ENCODE assay signal across 15 mouse cellular contexts in genomic region chr6:126736996-126737395, GRCm38 (mm10). TPM values are rescaled to one million over a fixed set of nuclear protein-coding genes. Genes with fewer than 3 reads are reported as not detected.
DNase-seq lines count a peak whose midpoint lies in the region; ATAC-seq and TF ChIP-seq lines count a peak whose summit lies in the region.
"Had no signal": no experiment of that assay in that cellular context is flagged by ENCODE, and none has a peak within 500 bp of the region (broad histone marks: within the 10 kb centered on the region; RNA-seq: fewer than 3 reads in every experiment).

No protein-coding gene starts in this region.

- H3K9ac ChIP-seq in forebrain, embryonic 15.5 days (replicated peaks) = no peak overlapping the region
- H3K9ac ChIP-seq in kidney, embryonic 16.5 days (replicated peaks; ENCODE audit: low read length) = no peak overlapping the region
- H3K9ac ChIP-seq in midbrain, postnatal 0 days (replicated peaks; ENCODE audit: low read length, poor library complexity, severe bottlenecking) = no peak overlapping the region
- no peak overlapping the region for H3K9ac ChIP-seq in midbrain, embryonic 11.5 days (ENCODE audit: low read length)
- H3K9ac ChIP-seq: embryonic facial prominence, embryonic 13.5 days; forebrain, embryonic 13.5 days; heart, embryonic 15.5 days had no signal

- TF ChIP-seq CTCF in midbrain, postnatal 0 days (IDR thresholded peaks at IDR 0.05) = no peak

- H3K4me1 ChIP-seq in forebrain, embryonic 15.5 days = peaks cover 29% of the 10 kb centered on the region
- peaks cover 22% of the 10 kb centered on the region for H3K4me1 ChIP-seq in forebrain, embryonic 10.5 days
- peaks cover 9% of the 10 kb centered on the region for H3K4me1 ChIP-seq in kidney, embryonic 16.5 days (ENCODE audit: insufficient read depth, low read length)
- H3K4me1 ChIP-seq in midbrain, postnatal 0 days (ENCODE audit: insufficient read depth, low read length) = peaks cover 27% of the 10 kb centered on the region
- H3K4me1 ChIP-seq in midbrain, embryonic 11.5 days (ENCODE audit: control insufficient read depth, insufficient read depth, low read length) = peaks cover 6% of the 10 kb centered on the region

- no peak overlapping the region for H3K4me3 ChIP-seq in forebrain, embryonic 15.5 days
- H3K4me3 ChIP-seq in forebrain, embryonic 10.5 days = no peak overlapping the region
- H3K4me3 ChIP-seq in kidney, embryonic 16.5 days (ENCODE audit: low read length) = no peak overlapping the region
- H3K4me3 ChIP-seq in midbrain, postnatal 0 days (ENCODE audit: low read depth, low read length) = no peak overlapping the region
- no peak overlapping the region for H3K4me3 ChIP-seq in midbrain, embryonic 11.5 days (ENCODE audit: low read depth, low read length)
- H3K4me3 ChIP-seq: embryonic facial prominence, embryonic 13.5 days; forebrain, embryonic 13.5 days; heart, embryonic 15.5 days had no signal

- ATAC-seq in forebrain, embryonic 15.5 days (replicated peaks) = no peak
- ATAC-seq in kidney, embryonic 16.5 days (ENCODE audit: low FRiP score, low TSS enrichment) = no peak
- ATAC-seq in midbrain, postnatal 0 days (ENCODE audit: low FRiP score) = no peak
- ATAC-seq in midbrain, embryonic 11.5 days (ENCODE audit: low FRiP score) = no peak
- ATAC-seq: forebrain, embryonic 13.5 days had no signal

- 72% methylated on average over 4 of the region's 4 CpGs for WGBS in forebrain, embryonic 15.5 days
- WGBS in forebrain, embryonic 10.5 days = 83% methylated on average over 4 of the region's 4 CpGs
- 72% methylated on average over 4 of the region's 4 CpGs for WGBS in kidney, embryonic 16.5 days
- WGBS in midbrain, postnatal 0 days = 61% methylated on average over 4 of the region's 4 CpGs
- WGBS in midbrain, embryonic 11.5 days = 80% methylated on average over 4 of the region's 4 CpGs

- no peak for DNase-seq in forebrain, embryonic 10.5 days (ENCODE audit: extremely low spot score, low spot score)
- peak; percentile 32 for DNase-seq in kidney, adult 11 months
- no peak for DNase-seq in midbrain, postnatal 0 days (ENCODE audit: low spot score)
- no peak for DNase-seq in midbrain, embryonic 11.5 days (ENCODE audit: low spot score, missing footprints)
- DNase-seq in kidney, postnatal 36 days = peak; percentile 68 to 74
- no peak for DNase-seq in left cerebral cortex, adult 11 months (ENCODE audit: low spot score)
- DNase-seq: gastrocnemius, postnatal 10 days; lung, postnatal 14 days; thymus, adult 2 months had no signal

- H3K36me3 ChIP-seq in forebrain, embryonic 15.5 days = no peaks in the 10 kb centered on the region
- H3K36me3 ChIP-seq in forebrain, embryonic 10.5 days (replicated peaks) = no peaks in the 10 kb centered on the region
- H3K36me3 ChIP-seq in kidney, embryonic 16.5 days (ENCODE audit: insufficient read depth, low read length) = no peaks in the 10 kb centered on the region
- H3K36me3 ChIP-seq in midbrain, postnatal 0 days (ENCODE audit: insufficient read depth, low read length) = no peaks in the 10 kb centered on the region; the same call in 1 of the 2 replicates
- H3K36me3 ChIP-seq in midbrain, embryonic 11.5 days (ENCODE audit: control insufficient read depth, insufficient read depth, low read length) = no peaks in the 10 kb centered on the region
- H3K36me3 ChIP-seq: embryonic facial prominence, embryonic 13.5 days; heart, embryonic 15.5 days had no signal

- H3K9me3 ChIP-seq in forebrain, embryonic 15.5 days = no peaks in the 10 kb centered on the region
- no peaks in the 10 kb centered on the region for H3K9me3 ChIP-seq in forebrain, embryonic 10.5 days
- H3K9me3 ChIP-seq in kidney, embryonic 16.5 days (ENCODE audit: low read length) = no peaks in the 10 kb centered on the region
- no peaks in the 10 kb centered on the region for H3K9me3 ChIP-seq in midbrain, postnatal 0 days (ENCODE audit: low read length)
- no peaks in the 10 kb centered on the region for H3K9me3 ChIP-seq in midbrain, embryonic 11.5 days (ENCODE audit: control insufficient read depth, low read length)
- H3K9me3 ChIP-seq: embryonic facial prominence, embryonic 13.5 days; forebrain, embryonic 13.5 days; heart, embryonic 15.5 days had no signal

- H3K27me3 ChIP-seq in forebrain, embryonic 15.5 days = peaks cover 4% of the 10 kb centered on the region; the same call in 1 of the 2 replicates
- H3K27me3 ChIP-seq in forebrain, embryonic 10.5 days (ENCODE audit: poor library complexity, severe bottlenecking) = peaks cover 58% of the 10 kb centered on the region
- peaks cover 32% of the 10 kb centered on the region for H3K27me3 ChIP-seq in kidney, embryonic 16.5 days (ENCODE audit: insufficient read depth, low read length)
- H3K27me3 ChIP-seq in midbrain, postnatal 0 days (ENCODE audit: insufficient read depth, low read length) = no peaks in the 10 kb centered on the region
- H3K27me3 ChIP-seq in midbrain, embryonic 11.5 days (ENCODE audit: control insufficient read depth, insufficient read depth, low read length) = peaks cover 20% of the 10 kb centered on the region

- H3K4me2 ChIP-seq in forebrain, embryonic 15.5 days (replicated peaks) = peak overlapping the region; percentile 13
- H3K4me2 ChIP-seq in kidney, embryonic 16.5 days (replicated peaks; ENCODE audit: low read depth, low read length) = no peak overlapping the region
- H3K4me2 ChIP-seq in midbrain, postnatal 0 days (ENCODE audit: low read depth, low read length, poor library complexity, severe bottlenecking) = peak overlapping the region; percentile 26; the same call in 1 of the 2 replicates
- no peak overlapping the region for H3K4me2 ChIP-seq in midbrain, embryonic 11.5 days
- H3K4me2 ChIP-seq: embryonic facial prominence, embryonic 13.5 days; forebrain, embryonic 13.5 days; heart, embryonic 15.5 days; liver, embryonic 11.5 days had no signal

- no peak overlapping the region for H3K27ac ChIP-seq in forebrain, embryonic 15.5 days (replicated peaks)
- H3K27ac ChIP-seq in forebrain, embryonic 10.5 days = no peak overlapping the region
- no peak overlapping the region for H3K27ac ChIP-seq in kidney, embryonic 16.5 days (ENCODE audit: low read length)
- no peak overlapping the region for H3K27ac ChIP-seq in midbrain, postnatal 0 days (ENCODE audit: low read depth, low read length)
- H3K27ac ChIP-seq in midbrain, embryonic 11.5 days (ENCODE audit: low read depth, low read length) = no peak overlapping the region
- H3K27ac ChIP-seq: embryonic facial prominence, embryonic 13.5 days; forebrain, embryonic 13.5 days; heart, embryonic 15.5 days had no signal

RNA-seq across cellular contexts. Expression of gene Kcna6, which starts 3.5 kb away (rescaled TPM):
- 10.6 and 11.4 TPM in 2 replicates for polyA plus RNA-seq in forebrain, embryonic 15.5 days (2015; fragmentation: Nextera tagmentation; extraction: Ambion mirVana)
- polyA plus RNA-seq in forebrain, embryonic 10.5 days (2016; fragmentation: Nextera tagmentation; extraction: Ambion mirVana) = 2.9 and 3.4 TPM in 2 replicates
- 3.1 and 3.5 TPM in 2 replicates for polyA plus RNA-seq in kidney, embryonic 16.5 days (2015; fragmentation: Nextera tagmentation; extraction: Ambion mirVana)
- total RNA-seq in midbrain, postnatal 0 days (2014; rRNA removed) = 91.7 and 95.9 TPM in 2 replicates
- 26.9 and 29.2 TPM in 2 replicates for polyA plus RNA-seq in midbrain, postnatal 0 days (2015; fragmentation: Nextera tagmentation; extraction: Ambion mirVana)
- 4.0 and 4.1 TPM in 2 replicates for polyA plus RNA-seq in midbrain, embryonic 11.5 days (2014; fragmentation: Nextera tagmentation; extraction: Ambion mirVana)

Comparison
In these comparisons a context has a peak if more than half of its experiments do, and no peak if none do; other contexts are left out.
1. H3K4me2 ChIP-seq: peak in forebrain, embryonic 15.5 days (single experiment) and midbrain, postnatal 0 days (single experiment); none in kidney, embryonic 16.5 days (single experiment) and midbrain, embryonic 11.5 days (single experiment).
2. DNase-seq: peak in kidney, adult 11 months (single experiment) and kidney, postnatal 36 days (2 of 2); none in forebrain, embryonic 10.5 days (single experiment), midbrain, postnatal 0 days (single experiment), midbrain, embryonic 11.5 days (single experiment) and left cerebral cortex, adult 11 months (single experiment).